Mouse (Mus musculus): ENCODE data around the gene Prl2c1.
"Not testable (repeated sequence)": the region's sequence is repeated elsewhere in the genome, so short reads cannot be mapped to it uniquely, and the experiment has no call there.

The Prl2c1 gene

DNA sequence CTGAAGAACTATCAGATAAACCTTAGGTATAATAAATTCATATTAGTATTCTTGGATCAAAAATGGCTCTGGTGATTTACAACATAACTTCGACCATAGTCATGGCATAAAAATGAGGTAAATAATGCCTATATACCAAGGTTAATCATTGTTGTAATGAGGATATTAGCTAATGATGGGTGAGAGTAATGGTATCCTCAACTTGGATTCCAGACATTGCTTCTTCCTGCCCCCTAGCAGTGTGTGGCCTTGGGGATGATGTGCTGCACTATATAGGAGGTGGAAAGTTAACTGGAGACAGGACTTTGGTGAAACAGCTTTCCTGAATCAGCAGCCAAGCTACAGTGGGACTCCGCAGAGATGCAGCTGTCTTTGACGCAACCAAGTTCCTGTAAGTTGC lies at the start of gene Prl2c1:
TSS of gene Prl2c1 (plus strand) at position 301 of the 400 bp plus-strand sequence.
- no peak for DNase-seq

DNA sequence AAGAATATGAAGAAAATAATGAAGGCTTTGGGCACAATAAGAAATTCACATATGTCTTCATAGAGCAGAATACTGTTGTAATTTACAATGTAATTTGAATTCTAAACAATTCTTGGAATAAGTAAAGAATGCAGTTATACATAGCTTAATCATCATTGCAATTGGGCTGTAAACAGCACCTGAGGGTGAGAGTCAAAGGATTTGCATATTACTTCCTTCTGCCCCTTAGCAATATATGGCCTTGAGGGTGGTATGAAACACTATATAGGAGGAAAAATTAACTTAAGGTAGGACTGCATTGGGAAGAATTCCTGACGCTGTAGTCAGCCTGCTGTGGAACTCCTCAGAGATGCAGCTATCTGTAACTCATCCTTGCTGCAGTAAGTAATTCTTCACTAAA lies 47.8 kb upstream of the Prl2c1 start, which contains the start of gene Prl2a1:
TSS of gene Prl2a1 (plus strand) at position 301 of the 400 bp plus-strand sequence.
- DNase-seq, result no peak

DNA sequence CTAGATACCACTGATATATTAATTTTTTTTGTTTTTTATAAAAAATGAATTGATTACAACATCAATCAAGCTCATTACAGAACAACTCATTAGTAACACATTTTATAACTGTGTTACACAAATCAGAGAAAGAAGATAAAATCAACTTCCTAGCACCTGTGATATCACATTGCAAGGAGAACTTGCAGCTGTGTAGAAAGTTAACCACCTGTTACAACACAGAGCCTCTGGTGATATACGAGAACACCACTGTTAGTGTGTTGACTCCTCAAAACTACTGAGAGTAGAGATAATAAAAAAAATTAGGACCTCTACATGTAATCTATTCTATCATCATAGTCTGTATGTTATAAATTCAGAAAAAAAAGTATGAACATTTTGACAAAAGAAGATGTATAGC lies 46.4 kb upstream of the Prl2c1 start:
- no peak for DNase-seq

DNA sequence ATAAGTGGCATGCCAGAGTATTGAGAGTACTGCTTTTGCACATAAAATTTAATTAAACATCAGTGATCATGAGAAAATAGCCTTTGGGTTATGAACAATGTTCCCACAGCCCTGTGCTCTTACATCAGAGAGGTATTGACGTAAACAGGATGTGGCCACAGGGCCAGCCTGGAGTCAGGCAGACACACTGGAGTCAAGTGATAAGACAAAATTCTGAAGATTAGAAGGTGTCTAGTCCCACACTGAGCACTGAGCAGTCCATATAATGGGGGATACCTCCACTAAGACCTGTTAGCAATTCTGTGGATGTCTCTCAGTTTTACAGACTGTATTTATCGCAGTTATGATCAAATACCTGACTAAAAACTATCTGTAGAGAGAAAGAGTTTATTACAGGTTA lies 55.1 kb downstream of the Prl2c1 start:
- DNase-seq, result not testable (repeated sequence)

Data from thymus, postnatal 36 days (tissue).